Mouse (Mus musculus): ENCODE measurements around the gene Lrrfip2.

DNA sequence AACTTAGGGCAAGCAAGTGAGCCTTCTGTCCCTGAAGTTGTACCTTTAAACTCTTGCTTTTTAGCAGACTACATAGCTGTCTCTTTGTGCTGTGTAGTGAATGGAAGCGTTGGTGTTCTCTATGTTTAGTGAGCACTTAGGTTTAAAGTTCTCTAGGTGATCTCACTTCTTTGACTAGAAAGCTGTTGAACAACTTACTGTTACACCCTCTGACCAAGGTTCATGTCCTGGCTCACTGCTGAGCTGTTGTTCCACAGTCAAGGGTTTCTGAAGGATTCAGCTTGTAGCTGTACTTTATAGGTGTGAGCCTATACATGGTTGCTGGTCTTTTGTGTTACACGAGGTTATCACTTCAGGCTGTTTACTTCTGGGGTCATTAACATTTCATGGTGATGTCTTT, 5.9 kb downstream of the Lrrfip2 start:
- TF ChIP-seq ZC3H11A (IDR thresholded peaks at IDR 0.05; ENCODE audit: borderline replicate concordance, low read depth, low read length) = no peak
- no peak for TF ChIP-seq ZNF384 (IDR thresholded peaks at IDR 0.05; ENCODE audit: low read depth, low read length)
